Mouse (Mus musculus): ENCODE data around the gene Bpifb5. TPM values are rescaled to one million over a fixed set of nuclear protein-coding genes. Genes with fewer than 3 reads are reported as not detected.

Bpifb5 gene
- polyA plus RNA-seq, 1 experiment from 2014 or later: 0.24 TPM

- Histone ChIP-seq H3K36me3 (ENCODE audit: control insufficient read depth, insufficient read depth, low read length) (no peaks in the 10 kb centered on the region), H3K9ac (replicated peaks; ENCODE audit: low read depth, low read length) (no peak overlapping the region), H3K9me3 (ENCODE audit: control insufficient read depth, low read length) (no peaks in the 10 kb centered on the region), H3K27ac (ENCODE audit: low read depth, low read length) (no peak overlapping the region), H3K4me1 (ENCODE audit: control insufficient read depth, insufficient read depth, low read length) (no peaks in the 10 kb centered on the region), H3K4me3 (ENCODE audit: low read depth, low read length) (no peak overlapping the region), H3K27me3 (ENCODE audit: control insufficient read depth, insufficient read depth, low read length) (no peaks in the 10 kb centered on the region), H3K4me2 (ENCODE audit: low read depth, low read length) (no peak overlapping the region)
- 90% methylated on average over 4 of the region's 4 CpGs for WGBS
- no peak for ATAC-seq (ENCODE audit: low read depth)
Measured at GRCm38 (mm10) chr2:154193071-154193470, 30.5 kb upstream of the Bpifb5 start.

GRCm38 (mm10) chr2:154193994-154194504, 29.5 kb upstream of the Bpifb5 start:
- H3K4me3 ChIP-seq (ENCODE audit: low read depth, low read length): no peak overlapping the region
- no peak overlapping the region for H3K27ac ChIP-seq (ENCODE audit: low read depth, low read length)
- no peaks in the 10 kb centered on the region for H3K27me3 ChIP-seq (ENCODE audit: control insufficient read depth, insufficient read depth, low read length)
- no peaks in the 10 kb centered on the region for H3K36me3 ChIP-seq (ENCODE audit: control insufficient read depth, insufficient read depth, low read length)
- no peaks in the 10 kb centered on the region for H3K9me3 ChIP-seq (ENCODE audit: control insufficient read depth, low read length)
- H3K4me2 ChIP-seq (ENCODE audit: low read depth, low read length): no peak overlapping the region
- no peak for ATAC-seq (ENCODE audit: low read depth)
- 81% methylated on average over 5 of the region's 5 CpGs for WGBS
- H3K4me1 ChIP-seq (ENCODE audit: control insufficient read depth, insufficient read depth, low read length): no peaks in the 10 kb centered on the region
- no peak overlapping the region for H3K9ac ChIP-seq (replicated peaks; ENCODE audit: low read depth, low read length)

GRCm38 (mm10) chr2:154197036-154197435, 26.5 kb upstream of the Bpifb5 start:
- no peak overlapping the region for H3K27ac ChIP-seq (ENCODE audit: low read depth, low read length)
- no peaks in the 10 kb centered on the region for H3K27me3 ChIP-seq (ENCODE audit: control insufficient read depth, insufficient read depth, low read length)
- ATAC-seq (ENCODE audit: low read depth): no peak
- no peak overlapping the region for H3K4me2 ChIP-seq (ENCODE audit: low read depth, low read length)
- H3K9ac ChIP-seq (replicated peaks; ENCODE audit: low read depth, low read length): no peak overlapping the region
- no peaks in the 10 kb centered on the region for H3K9me3 ChIP-seq (ENCODE audit: control insufficient read depth, low read length)
- no peaks in the 10 kb centered on the region for H3K4me1 ChIP-seq (ENCODE audit: control insufficient read depth, insufficient read depth, low read length)
- no peak overlapping the region for H3K4me3 ChIP-seq (ENCODE audit: low read depth, low read length)
- 93% methylated on average over 9 of the region's 9 CpGs for WGBS
- no peaks in the 10 kb centered on the region for H3K36me3 ChIP-seq (ENCODE audit: control insufficient read depth, insufficient read depth, low read length)

GRCm38 (mm10) chr2:154204630-154205029, 18.9 kb upstream of the Bpifb5 start:
- Histone ChIP-seq H3K9ac (replicated peaks; ENCODE audit: low read depth, low read length) (no peak overlapping the region), H3K4me1 (ENCODE audit: control insufficient read depth, insufficient read depth, low read length) (no peaks in the 10 kb centered on the region), H3K36me3 (ENCODE audit: control insufficient read depth, insufficient read depth, low read length) (no peaks in the 10 kb centered on the region), H3K27me3 (ENCODE audit: control insufficient read depth, insufficient read depth, low read length) (no peaks in the 10 kb centered on the region), H3K4me3 (ENCODE audit: low read depth, low read length) (no peak overlapping the region), H3K27ac (ENCODE audit: low read depth, low read length) (no peak overlapping the region), H3K4me2 (ENCODE audit: low read depth, low read length) (no peak overlapping the region), H3K9me3 (ENCODE audit: control insufficient read depth, low read length) (no peaks in the 10 kb centered on the region)
- WGBS: 93% methylated on average over 4 of the region's 4 CpGs
- no peak for ATAC-seq (ENCODE audit: low read depth)

DNA sequence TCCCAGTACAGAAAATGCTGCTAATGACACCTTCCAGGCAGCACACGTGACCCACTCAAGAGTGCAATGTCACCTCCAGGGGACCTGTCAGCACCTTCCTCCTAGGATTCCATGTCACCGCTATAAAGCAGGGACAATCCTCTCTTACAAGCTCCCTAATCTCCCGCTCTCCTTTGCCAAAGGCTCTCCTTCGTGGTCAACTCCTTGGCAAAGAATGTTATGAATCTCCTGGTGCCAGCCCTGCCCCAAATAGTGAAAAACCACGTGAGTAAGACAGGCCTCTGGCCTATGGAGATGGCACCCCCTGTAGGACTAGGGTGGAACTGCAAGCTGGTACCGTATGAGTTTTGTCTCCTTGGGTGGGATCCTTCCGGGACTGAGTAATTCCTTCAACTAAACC, 16.6 kb upstream of the Bpifb5 start:
- H3K9me3 ChIP-seq (ENCODE audit: control insufficient read depth, low read length): no peaks in the 10 kb centered on the region
- H3K36me3 ChIP-seq (ENCODE audit: control insufficient read depth, insufficient read depth, low read length): no peaks in the 10 kb centered on the region
- H3K27me3 ChIP-seq (ENCODE audit: control insufficient read depth, insufficient read depth, low read length): no peaks in the 10 kb centered on the region
- H3K4me3 ChIP-seq (ENCODE audit: low read depth, low read length): no peak overlapping the region
- no peaks in the 10 kb centered on the region for H3K4me1 ChIP-seq (ENCODE audit: control insufficient read depth, insufficient read depth, low read length)
- ATAC-seq (ENCODE audit: low read depth): no peak
- H3K9ac ChIP-seq (replicated peaks; ENCODE audit: low read depth, low read length): no peak overlapping the region
- no peak overlapping the region for H3K4me2 ChIP-seq (ENCODE audit: low read depth, low read length)
- WGBS: 68% methylated on average over 7 of the region's 7 CpGs
- no peak overlapping the region for H3K27ac ChIP-seq (ENCODE audit: low read depth, low read length)

- no peak overlapping the region for H3K4me2 ChIP-seq (ENCODE audit: low read depth, low read length)
- H3K4me1 ChIP-seq (ENCODE audit: control insufficient read depth, insufficient read depth, low read length): no peaks in the 10 kb centered on the region
- no peaks in the 10 kb centered on the region for H3K9me3 ChIP-seq (ENCODE audit: control insufficient read depth, low read length)
- 13% methylated on average over 3 of the region's 3 CpGs for WGBS
- H3K9ac ChIP-seq (replicated peaks; ENCODE audit: low read depth, low read length): no peak overlapping the region
- no peak for ATAC-seq (ENCODE audit: low read depth)
- H3K27me3 ChIP-seq (ENCODE audit: control insufficient read depth, insufficient read depth, low read length): no peaks in the 10 kb centered on the region
- no peak overlapping the region for H3K27ac ChIP-seq (ENCODE audit: low read depth, low read length)
- no peaks in the 10 kb centered on the region for H3K36me3 ChIP-seq (ENCODE audit: control insufficient read depth, insufficient read depth, low read length)
- no peak overlapping the region for H3K4me3 ChIP-seq (ENCODE audit: low read depth, low read length)
Measured at GRCm38 (mm10) chr2:154209112-154209511, 14.4 kb upstream of the Bpifb5 start.

DNA sequence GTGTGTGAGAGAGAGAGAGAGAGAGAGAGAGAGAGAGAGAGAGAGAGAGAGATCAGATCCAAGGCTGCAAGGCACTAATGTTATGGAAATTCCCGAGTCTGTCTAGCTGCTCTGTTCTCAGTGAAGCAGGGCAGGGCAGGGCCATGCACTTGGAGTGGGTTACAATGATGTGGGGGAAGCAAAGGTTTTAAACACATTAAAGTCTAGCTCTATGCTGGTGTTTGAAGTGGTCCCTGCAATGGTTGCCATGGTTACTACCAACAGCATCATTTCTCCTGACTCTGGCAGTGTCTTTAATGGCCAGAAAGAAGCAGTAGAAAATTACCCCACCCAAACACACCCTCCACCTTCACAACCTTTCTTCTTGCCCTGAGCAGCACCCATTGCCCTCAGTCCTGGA, 12.4 kb upstream of the Bpifb5 start:
- no peaks in the 10 kb centered on the region for H3K4me1 ChIP-seq (ENCODE audit: control insufficient read depth, insufficient read depth, low read length)
- no peaks in the 10 kb centered on the region for H3K9me3 ChIP-seq (ENCODE audit: control insufficient read depth, low read length)
- H3K4me3 ChIP-seq (ENCODE audit: low read depth, low read length): no peak overlapping the region
- H3K27me3 ChIP-seq (ENCODE audit: control insufficient read depth, insufficient read depth, low read length): no peaks in the 10 kb centered on the region
- H3K27ac ChIP-seq (ENCODE audit: low read depth, low read length): no peak overlapping the region
- 0 out of 2 replicates have a peak, but pooled peaks have one; percentile 28 for ATAC-seq (ENCODE audit: low read depth)
- 36% methylated on average over 1 of the region's 1 CpGs for WGBS
- no peaks in the 10 kb centered on the region for H3K36me3 ChIP-seq (ENCODE audit: control insufficient read depth, insufficient read depth, low read length)
- no peak overlapping the region for H3K9ac ChIP-seq (replicated peaks; ENCODE audit: low read depth, low read length)
- H3K4me2 ChIP-seq (ENCODE audit: low read depth, low read length): no peak overlapping the region

DNA sequence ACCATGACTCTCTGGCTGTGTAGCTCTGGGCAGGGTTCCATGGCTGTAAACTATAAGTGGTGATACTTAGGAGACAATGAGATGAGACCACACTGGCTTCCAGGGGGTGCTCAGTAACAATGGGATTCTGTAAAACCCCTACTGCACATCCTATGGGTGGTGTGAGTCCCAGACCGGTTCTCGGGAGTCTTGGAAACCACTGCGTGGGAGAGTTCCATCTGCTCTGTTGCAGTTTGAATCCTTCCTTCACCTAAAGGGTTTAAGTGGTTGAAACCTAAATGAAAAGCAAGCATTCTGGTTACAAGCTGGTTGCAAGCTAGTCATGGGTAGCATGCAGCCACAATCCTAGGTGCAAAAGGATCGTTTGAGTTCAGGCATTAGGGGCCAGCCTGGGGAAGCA, 11.7 kb upstream of the Bpifb5 start:
- no peaks in the 10 kb centered on the region for H3K4me1 ChIP-seq (ENCODE audit: control insufficient read depth, insufficient read depth, low read length)
- H3K27ac ChIP-seq (ENCODE audit: low read depth, low read length): no peak overlapping the region
- H3K9ac ChIP-seq (replicated peaks; ENCODE audit: low read depth, low read length): no peak overlapping the region
- H3K4me3 ChIP-seq (ENCODE audit: low read depth, low read length): no peak overlapping the region
- no peak overlapping the region for H3K4me2 ChIP-seq (ENCODE audit: low read depth, low read length)
- ATAC-seq (ENCODE audit: low read depth): no peak
- WGBS: 83% methylated on average over 4 of the region's 4 CpGs
- no peaks in the 10 kb centered on the region for H3K27me3 ChIP-seq (ENCODE audit: control insufficient read depth, insufficient read depth, low read length)
- H3K36me3 ChIP-seq (ENCODE audit: control insufficient read depth, insufficient read depth, low read length): no peaks in the 10 kb centered on the region
- no peaks in the 10 kb centered on the region for H3K9me3 ChIP-seq (ENCODE audit: control insufficient read depth, low read length)

DNA sequence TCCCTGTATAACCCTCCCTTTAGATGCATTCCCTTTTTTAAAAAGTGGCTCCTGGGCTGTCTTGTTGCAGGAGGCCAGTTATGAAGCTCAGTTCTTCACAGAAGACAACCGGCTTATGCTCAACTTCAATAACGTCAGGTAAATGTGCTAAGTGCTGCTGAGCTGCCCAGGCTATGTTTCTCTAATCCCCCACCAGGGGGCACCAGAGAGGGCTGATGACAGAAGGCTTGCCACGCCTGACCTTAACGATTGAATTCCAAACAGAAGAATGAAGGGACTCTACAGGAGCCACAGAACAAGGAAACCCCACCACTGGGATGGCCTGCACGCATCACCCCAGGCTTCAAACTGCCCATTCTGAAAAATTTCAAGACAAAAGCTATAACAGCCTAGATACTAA, 8.4 kb upstream of the Bpifb5 start:
- no peak for ATAC-seq (ENCODE audit: low read depth)
- Histone ChIP-seq H3K27me3 (ENCODE audit: control insufficient read depth, insufficient read depth, low read length) (no peaks in the 10 kb centered on the region), H3K9me3 (ENCODE audit: control insufficient read depth, low read length) (no peaks in the 10 kb centered on the region), H3K4me3 (ENCODE audit: low read depth, low read length) (no peak overlapping the region), H3K9ac (replicated peaks; ENCODE audit: low read depth, low read length) (no peak overlapping the region), H3K36me3 (ENCODE audit: control insufficient read depth, insufficient read depth, low read length) (no peaks in the 10 kb centered on the region), H3K4me2 (ENCODE audit: low read depth, low read length) (no peak overlapping the region), H3K27ac (ENCODE audit: low read depth, low read length) (no peak overlapping the region), H3K4me1 (ENCODE audit: control insufficient read depth, insufficient read depth, low read length) (no peaks in the 10 kb centered on the region)
- 19% methylated on average over 5 of the region's 5 CpGs for WGBS
